Mouse (Mus musculus): ENCODE measurements around the gene Fndc8. TPM values are rescaled to one million over a fixed set of nuclear protein-coding genes. Genes with fewer than 3 reads are reported as not detected.

Fndc8 gene
- polyA plus RNA-seq, 1 experiment from 2014 or later, result 0.22 TPM

DNA sequence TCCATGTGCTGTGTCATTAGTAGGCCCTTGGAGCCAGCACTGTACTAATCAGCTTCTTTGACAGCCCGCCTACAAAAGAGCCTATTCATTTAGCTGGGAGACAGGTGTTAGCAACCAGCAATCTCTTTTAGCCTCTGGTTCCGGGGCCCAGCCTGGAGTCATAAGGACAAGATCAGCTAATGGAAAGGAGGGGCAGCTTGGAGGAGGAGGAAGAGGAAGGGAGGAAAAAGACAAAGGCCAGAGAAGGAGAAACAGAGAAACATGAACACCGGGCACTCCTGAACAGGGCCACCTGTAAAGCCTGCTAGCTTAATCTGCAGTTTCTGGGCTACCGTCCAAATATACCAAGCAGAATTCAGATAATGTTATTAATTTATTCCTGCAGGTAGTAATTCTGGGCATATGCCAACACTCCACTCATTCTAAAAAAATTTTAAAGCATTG is 28.4 kb upstream of the Fndc8 start:
- 37% methylated on average over 4 of the region's 4 CpGs for WGBS
- ATAC-seq (ENCODE audit: insufficient read depth, low FRiP score), result peak; percentile 77
- Histone ChIP-seq H3K9ac (ENCODE audit: low read length) (no peak overlapping the region), H3K27me3 (ENCODE audit: control insufficient read depth, insufficient read depth, low read length) (no peaks in the 10 kb centered on the region), H3K4me2 (ENCODE audit: low read depth, low read length) (no peak overlapping the region), H3K4me1 (ENCODE audit: control insufficient read depth, insufficient read depth, low read length) (peaks cover 19% of the 10 kb centered on the region; the same call in 1 of the 2 replicates), H3K36me3 (ENCODE audit: control insufficient read depth, insufficient read depth, low read length) (no peaks in the 10 kb centered on the region), H3K27ac (ENCODE audit: low read length) (peak overlapping the region; percentile 72), H3K9me3 (replicated peaks; ENCODE audit: control insufficient read depth, low read length) (no peaks in the 10 kb centered on the region), H3K4me3 (replicated peaks; ENCODE audit: low read length) (no peak overlapping the region)

- Histone ChIP-seq H3K4me1 (ENCODE audit: control insufficient read depth, insufficient read depth, low read length) (peaks cover 16% of the 10 kb centered on the region; the same call in 1 of the 2 replicates), H3K9me3 (replicated peaks; ENCODE audit: control insufficient read depth, low read length) (no peaks in the 10 kb centered on the region), H3K4me2 (ENCODE audit: low read depth, low read length) (no peak overlapping the region), H3K27ac (ENCODE audit: low read length) (no peak overlapping the region), H3K4me3 (replicated peaks; ENCODE audit: low read length) (no peak overlapping the region), H3K9ac (ENCODE audit: low read length) (no peak overlapping the region), H3K27me3 (ENCODE audit: control insufficient read depth, insufficient read depth, low read length) (no peaks in the 10 kb centered on the region), H3K36me3 (ENCODE audit: control insufficient read depth, insufficient read depth, low read length) (no peaks in the 10 kb centered on the region)
- ATAC-seq (ENCODE audit: insufficient read depth, low FRiP score), result no peak
- 83% methylated on average over 10 of the region's 10 CpGs for WGBS
Measured at GRCm38 (mm10) chr11:82865957-82866356, 26.0 kb upstream of the Fndc8 start.

- Histone ChIP-seq H3K9ac (ENCODE audit: low read length) (no peak overlapping the region), H3K27ac (ENCODE audit: low read length) (no peak overlapping the region), H3K36me3 (ENCODE audit: control insufficient read depth, insufficient read depth, low read length) (no peaks in the 10 kb centered on the region), H3K9me3 (replicated peaks; ENCODE audit: control insufficient read depth, low read length) (no peaks in the 10 kb centered on the region), H3K27me3 (ENCODE audit: control insufficient read depth, insufficient read depth, low read length) (no peaks in the 10 kb centered on the region), H3K4me1 (ENCODE audit: control insufficient read depth, insufficient read depth, low read length) (peaks cover 9% of the 10 kb centered on the region; the same call in 1 of the 2 replicates), H3K4me2 (ENCODE audit: low read depth, low read length) (no peak overlapping the region), H3K4me3 (replicated peaks; ENCODE audit: low read length) (no peak overlapping the region)
- WGBS, result 32% methylated on average over 7 of the region's 7 CpGs
- ATAC-seq (ENCODE audit: insufficient read depth, low FRiP score), result no peak
Measured at GRCm38 (mm10) chr11:82866850-82867564, 24.9 kb upstream of the Fndc8 start.

DNA sequence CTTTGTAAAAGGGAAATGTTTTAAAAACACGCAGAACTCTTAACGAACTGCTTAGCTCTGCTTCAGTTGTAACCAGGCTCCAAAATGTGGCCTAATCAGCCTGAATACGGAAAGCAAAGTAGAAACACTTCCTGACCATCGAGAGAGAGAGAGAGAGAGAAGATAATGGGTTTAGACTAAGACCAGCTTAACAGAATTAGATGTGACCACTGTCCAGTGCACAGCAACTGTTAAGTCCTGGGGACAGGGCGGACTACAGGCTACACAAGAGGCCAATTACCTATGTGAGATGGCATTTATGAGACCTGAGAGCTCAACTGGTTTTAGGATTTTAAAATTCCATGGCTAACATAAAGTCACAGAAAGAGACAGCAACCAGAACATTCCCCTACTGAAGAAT is 24.0 kb upstream of the Fndc8 start:
- Histone ChIP-seq H3K4me2 (ENCODE audit: low read depth, low read length) (no peak overlapping the region), H3K36me3 (ENCODE audit: control insufficient read depth, insufficient read depth, low read length) (no peaks in the 10 kb centered on the region), H3K4me3 (replicated peaks; ENCODE audit: low read length) (no peak overlapping the region), H3K9me3 (replicated peaks; ENCODE audit: control insufficient read depth, low read length) (no peaks in the 10 kb centered on the region), H3K27me3 (ENCODE audit: control insufficient read depth, insufficient read depth, low read length) (no peaks in the 10 kb centered on the region), H3K9ac (ENCODE audit: low read length) (no peak overlapping the region), H3K27ac (ENCODE audit: low read length) (no peak overlapping the region), H3K4me1 (ENCODE audit: control insufficient read depth, insufficient read depth, low read length) (peaks cover 3% of the 10 kb centered on the region; the same call in 1 of the 2 replicates)
- WGBS, result 72% methylated on average over 5 of the region's 5 CpGs
- ATAC-seq (ENCODE audit: insufficient read depth, low FRiP score), result no peak

DNA sequence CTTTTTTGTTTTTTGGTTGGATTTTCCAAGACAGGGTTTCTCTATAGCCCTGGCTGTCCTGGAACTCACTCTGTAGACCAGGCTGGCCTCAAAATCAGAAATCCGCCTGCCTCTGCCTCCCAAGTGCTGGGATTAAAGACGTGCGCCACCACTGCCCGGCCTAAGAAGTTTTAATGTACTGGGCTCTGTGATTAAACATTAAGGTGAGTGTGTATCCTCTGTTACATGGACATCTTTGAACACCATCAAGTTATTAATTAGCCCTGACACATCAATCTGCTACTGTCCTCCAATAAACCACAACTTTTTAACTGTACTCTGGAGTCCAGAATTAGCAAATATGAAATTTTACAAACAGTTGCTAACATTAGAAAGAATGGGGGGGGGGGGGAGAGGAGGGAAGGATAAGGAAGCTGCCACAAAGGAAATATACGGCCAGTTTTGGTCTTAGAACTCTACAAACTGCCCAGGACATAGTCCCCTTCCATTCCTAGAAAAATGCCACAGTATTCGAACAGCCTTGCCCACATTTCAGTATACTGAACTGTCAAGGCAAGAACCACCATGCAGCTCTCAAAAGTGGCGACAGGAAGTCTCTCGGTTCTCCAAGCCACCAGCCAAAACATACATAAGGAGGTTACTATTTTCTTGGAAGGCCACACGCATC is 22.3 kb upstream of the Fndc8 start:
- peak overlapping the region; percentile 40; the same call in 1 of the 2 replicates for H3K27ac ChIP-seq (ENCODE audit: low read length)
- no peaks in the 10 kb centered on the region for H3K36me3 ChIP-seq (ENCODE audit: control insufficient read depth, insufficient read depth, low read length)
- ATAC-seq (ENCODE audit: insufficient read depth, low FRiP score), result no peak
- peak overlapping the region; percentile 89 for H3K4me3 ChIP-seq (replicated peaks; ENCODE audit: low read length)
- H3K4me2 ChIP-seq (ENCODE audit: low read depth, low read length), result peak overlapping the region; percentile 64
- H3K27me3 ChIP-seq (ENCODE audit: control insufficient read depth, insufficient read depth, low read length), result no peaks in the 10 kb centered on the region
- H3K9me3 ChIP-seq (replicated peaks; ENCODE audit: control insufficient read depth, low read length), result no peaks in the 10 kb centered on the region
- 57% methylated on average over 9 of the region's 9 CpGs for WGBS
- H3K9ac ChIP-seq (ENCODE audit: low read length), result peak overlapping the region; percentile 89
- H3K4me1 ChIP-seq (ENCODE audit: control insufficient read depth, insufficient read depth, low read length), result no peaks in the 10 kb centered on the region

- peak overlapping the region; percentile 89 for H3K9ac ChIP-seq (ENCODE audit: low read length)
- no peaks in the 10 kb centered on the region for H3K36me3 ChIP-seq (ENCODE audit: control insufficient read depth, insufficient read depth, low read length)
- H3K4me2 ChIP-seq (ENCODE audit: low read depth, low read length), result peak overlapping the region; percentile 64
- no peaks in the 10 kb centered on the region for H3K9me3 ChIP-seq (replicated peaks; ENCODE audit: control insufficient read depth, low read length)
- ATAC-seq (ENCODE audit: insufficient read depth, low FRiP score), result peak; percentile 8
- no peaks in the 10 kb centered on the region for H3K27me3 ChIP-seq (ENCODE audit: control insufficient read depth, insufficient read depth, low read length)
- WGBS, result 2% methylated on average over 36 of the region's 36 CpGs
- no peaks in the 10 kb centered on the region for H3K4me1 ChIP-seq (ENCODE audit: control insufficient read depth, insufficient read depth, low read length)
- peak overlapping the region; percentile 89 for H3K4me3 ChIP-seq (replicated peaks; ENCODE audit: low read length)
- peak overlapping the region; percentile 78 for H3K27ac ChIP-seq (ENCODE audit: low read length)
Measured at GRCm38 (mm10) chr11:82870173-82871030, 21.5 kb upstream of the Fndc8 start.

- under 1% methylated on average over 43 of the region's 43 CpGs for WGBS
- Histone ChIP-seq H3K4me1 (ENCODE audit: control insufficient read depth, insufficient read depth, low read length) (no peaks in the 10 kb centered on the region), H3K4me2 (ENCODE audit: low read depth, low read length) (peak within 1 kb of the TSS; percentile 64), H3K9ac (ENCODE audit: low read length) (peak within 1 kb of the TSS; percentile 89), H3K4me3 (replicated peaks; ENCODE audit: low read length) (peak within 1 kb of the TSS; percentile 89), H3K27me3 (ENCODE audit: control insufficient read depth, insufficient read depth, low read length) (no peaks in the 10 kb centered on the region), H3K36me3 (ENCODE audit: control insufficient read depth, insufficient read depth, low read length) (no peaks in the 10 kb centered on the region), H3K9me3 (replicated peaks; ENCODE audit: control insufficient read depth, low read length) (no peaks in the 10 kb centered on the region), H3K27ac (ENCODE audit: low read length) (peak within 1 kb of the TSS; percentile 78)
- peak; percentile 96 for ATAC-seq (ENCODE audit: insufficient read depth, low FRiP score)
Measured at GRCm38 (mm10) chr11:82871031-82871446, 20.9 kb upstream of the Fndc8 start, which contains the start of gene Rffl. Gene Rffl (minus strand): TSS chr11:82871210.

- no peaks in the 10 kb centered on the region for H3K4me1 ChIP-seq (ENCODE audit: control insufficient read depth, insufficient read depth, low read length)
- no peaks in the 10 kb centered on the region for H3K9me3 ChIP-seq (replicated peaks; ENCODE audit: control insufficient read depth, low read length)
- no peak for ATAC-seq (ENCODE audit: insufficient read depth, low FRiP score)
- no peak overlapping the region for H3K4me2 ChIP-seq (ENCODE audit: low read depth, low read length)
- H3K27ac ChIP-seq (ENCODE audit: low read length), result no peak overlapping the region
- H3K4me3 ChIP-seq (replicated peaks; ENCODE audit: low read length), result no peak overlapping the region
- no peaks in the 10 kb centered on the region for H3K27me3 ChIP-seq (ENCODE audit: control insufficient read depth, insufficient read depth, low read length)
- H3K36me3 ChIP-seq (ENCODE audit: control insufficient read depth, insufficient read depth, low read length), result no peaks in the 10 kb centered on the region
- no peak overlapping the region for H3K9ac ChIP-seq (ENCODE audit: low read length)
- 39% methylated on average over 5 of the region's 5 CpGs for WGBS
Measured at GRCm38 (mm10) chr11:82874924-82875323, 17.0 kb upstream of the Fndc8 start.

All from stomach, embryonic 16.5 days (tissue).